Mouse (Mus musculus) Patski (cell line): ENCODE results near the gene Srxn1. TPM values are rescaled to one million over a fixed set of nuclear protein-coding genes. Genes with fewer than 3 reads are reported as not detected.
A peak's percentile ranks its signal among the peaks of the same experiment; 100 is the strongest.

Experiments
- ATAC-seq: fragments of 100-300 bp; one replicate; pipeline ENCODE4 v1.8.0; 2021
- CTCF ChIA-PET: fragments of 350-600 bp; sonication (Branson Sonifier 250); formaldehyde crosslinking; loops from one replicate; lab custom pipeline; 2022; ENCODE audit warnings: inconsistent platforms; lab: Charles Lee
- POLR2A ChIA-PET: fragments of 350-600 bp; sonication (Branson Sonifier 250); formaldehyde crosslinking; loops from one replicate; lab custom pipeline; 2022; ENCODE audit warnings: antibody characterized with exemption, inconsistent platforms; lab: Charles Lee
- DNase-seq: peaks from one replicate; pipeline ENCODE4 v3.0.0-alpha.2; 2011; ENCODE audit warnings: low read depth, low spot score
- H3K27me3 ChIP-seq: fragments of 371-371 bp; one replicate; pipeline ENCODE4 v1.5.1; 2021
- CTCF ChIP-seq: fragments of 100-300 bp; IDR thresholded peaks from one replicate; pipeline ENCODE4 v1.5.1; 2021
- in situ Hi-C: fragments of 300-500 bp; cut with MboI; formaldehyde crosslinking; loops from 3 replicates; pipeline ENCODE4 v1.11.1; 2018; ENCODE audit warnings: low pct_unique_long_range_greater_than_20kb, mixed read lengths
- polyA plus RNA-seq: library from polyadenylated mRNA; unstranded; gene quantifications from one replicate; pipeline ENCODE4 v1.2.3, GENCODE M21; 2021

Gene Srxn1
- polyA plus RNA-seq, 1 experiment from 2014 or later, result 72.3 TPM

GRCm38 (mm10) chr2:152080685-152081541 is 24.4 kb upstream of the Srxn1 start, which contains the start of gene Scrt2:
Scrt2 (plus strand) TSS chr2:152081529.
- CTCF ChIA-PET, result no interaction called here
- DNase-seq (no peak), ATAC-seq (no peak)
- TF ChIP-seq CTCF, result no peak
- in situ Hi-C loops, result loop anchor here (10.0 kb wide), 1 partner anchor 114 kb away; no protein-coding TSS in a partner anchor
- POLR2A ChIA-PET, result interaction anchor here (0.7 kb wide), 1 partner anchor 73 kb away, joined by 9 read pairs; no protein-coding TSS in a partner anchor
- peaks cover 58% of the 10 kb centered on the region for H3K27me3 ChIP-seq

- ATAC-seq, result peak; percentile 83
- ChIA-PET CTCF (no interaction called here), POLR2A (interaction anchor here (0.6 kb wide), 1 partner anchor 14 kb away, joined by 3 read pairs; no protein-coding TSS in a partner anchor)
- H3K27me3 ChIP-seq, result peaks cover 49% of the 10 kb centered on the region
- in situ Hi-C loops, result loop anchor here (10.0 kb wide), 1 partner anchor 113 kb away; no protein-coding TSS in a partner anchor
- no peak for DNase-seq
- no peak for TF ChIP-seq CTCF
These were observed 23.5 kb upstream of the Srxn1 start for GRCm38 (mm10) chr2:152081641-152082448.

- POLR2A ChIA-PET, result no interaction called here
- in situ Hi-C loops, result loop anchor here (10.0 kb wide), 1 partner anchor 112 kb away; no protein-coding TSS in a partner anchor
- DNase-seq (no peak), ATAC-seq (no peak)
- no peak for TF ChIP-seq CTCF
- peaks cover 43% of the 10 kb centered on the region for H3K27me3 ChIP-seq
- CTCF ChIA-PET, result no interaction called here
These were observed 22.6 kb upstream of the Srxn1 start for GRCm38 (mm10) chr2:152082456-152083285.

GRCm38 (mm10) chr2:152083411-152083810 is 21.9 kb upstream of the Srxn1 start:
- no peak for DNase-seq
- ChIA-PET POLR2A (no interaction called here), CTCF (no interaction called here)
- peaks cover 42% of the 10 kb centered on the region for H3K27me3 ChIP-seq
- TF ChIP-seq CTCF, result no peak
- in situ Hi-C loops, result loop anchor here (10.0 kb wide), 1 partner anchor 111 kb away; no protein-coding TSS in a partner anchor
- no peak for ATAC-seq

- CTCF ChIA-PET, result no interaction called here
- ATAC-seq, result no peak
- POLR2A ChIA-PET, result no interaction called here
- H3K27me3 ChIP-seq, result peaks cover 34% of the 10 kb centered on the region
- no peak for DNase-seq
- in situ Hi-C loops, result loop anchor here (10.0 kb wide), 1 partner anchor 111 kb away; no protein-coding TSS in a partner anchor
- TF ChIP-seq CTCF, result no peak
These were observed 21.0 kb upstream of the Srxn1 start for GRCm38 (mm10) chr2:152084298-152084697.

- in situ Hi-C loops, result loop anchor here (10.0 kb wide), 1 partner anchor 109 kb away; no protein-coding TSS in a partner anchor
- ChIA-PET CTCF (interaction anchor here (1.0 kb wide), 1 partner anchor 112 kb away, joined by 4 read pairs; no protein-coding TSS in a partner anchor), POLR2A (no interaction called here)
- DNase-seq (no peak), ATAC-seq (no peak)
- H3K27me3 ChIP-seq, result peaks cover 25% of the 10 kb centered on the region
- no peak for TF ChIP-seq CTCF
These were observed 19.9 kb upstream of the Srxn1 start for GRCm38 (mm10) chr2:152085414-152085813.

GRCm38 (mm10) chr2:152086451-152086850 is 18.9 kb upstream of the Srxn1 start:
- in situ Hi-C loops, result loop anchor here (10.0 kb wide), 1 partner anchor 108 kb away; no protein-coding TSS in a partner anchor
- peaks cover 19% of the 10 kb centered on the region for H3K27me3 ChIP-seq
- no peak for TF ChIP-seq CTCF
- no peak for DNase-seq
- POLR2A ChIA-PET, result no interaction called here
- CTCF ChIA-PET, result interaction anchor here (1.5 kb wide), 1 partner anchor 13 kb away, joined by 4 read pairs; no protein-coding TSS in a partner anchor
- no peak for ATAC-seq

- H3K27me3 ChIP-seq, result peaks cover 17% of the 10 kb centered on the region
- ChIA-PET POLR2A (interaction anchor here (0.9 kb wide), 1 partner anchor 24 kb away, joined by 3 read pairs; no protein-coding TSS in a partner anchor), CTCF (interaction anchor here (1.5 kb wide), 1 partner anchor 13 kb away, joined by 4 read pairs; no protein-coding TSS in a partner anchor)
- no peak for DNase-seq
- TF ChIP-seq CTCF, result no peak
- in situ Hi-C loops, result loop anchor here (10.0 kb wide), 1 partner anchor 108 kb away; no protein-coding TSS in a partner anchor
- ATAC-seq, result no peak
These were observed 18.2 kb upstream of the Srxn1 start for GRCm38 (mm10) chr2:152087111-152087510.

GRCm38 (mm10) chr2:152089078-152089477 is 16.2 kb upstream of the Srxn1 start:
- in situ Hi-C loops, result loop anchor here (10.0 kb wide), 1 partner anchor 106 kb away; no protein-coding TSS in a partner anchor

More at GRCm38 (mm10) chr2:152089078-152089477, 16.2 kb upstream of the Srxn1 start:
- H3K27me3 ChIP-seq, result peaks cover 6% of the 10 kb centered on the region
- TF ChIP-seq CTCF, result peak; percentile 86
- ATAC-seq, result no peak
- ChIA-PET POLR2A (interaction anchor here (0.7 kb wide), 2 partner anchors 13 to 25 kb away, joined by 3 read pairs; no protein-coding TSS in a partner anchor), CTCF (interaction anchor here (0.9 to 2.7 kb wide), 15 partner anchors 10 to 123 kb away, joined by 3 to 16 read pairs (median 4); no protein-coding TSS in a partner anchor)
- DNase-seq, result no peak
